Mouse (Mus musculus): ENCODE measurements around the gene Ppm1e. TPM values are rescaled to one million over a fixed set of nuclear protein-coding genes. Genes with fewer than 3 reads are reported as not detected.
"Not testable (repeated sequence)": the region's sequence is repeated elsewhere in the genome, so short reads cannot be mapped to it uniquely, and the experiment has no call there.

Gene Ppm1e
- polyA plus RNA-seq, 1 experiment: 0.65 TPM

GRCm38 (mm10) chr11:87309329-87310074 lies 49.3 kb downstream of the Ppm1e start:
- no peak for DNase-seq (ENCODE audit: low read depth)

DNA sequence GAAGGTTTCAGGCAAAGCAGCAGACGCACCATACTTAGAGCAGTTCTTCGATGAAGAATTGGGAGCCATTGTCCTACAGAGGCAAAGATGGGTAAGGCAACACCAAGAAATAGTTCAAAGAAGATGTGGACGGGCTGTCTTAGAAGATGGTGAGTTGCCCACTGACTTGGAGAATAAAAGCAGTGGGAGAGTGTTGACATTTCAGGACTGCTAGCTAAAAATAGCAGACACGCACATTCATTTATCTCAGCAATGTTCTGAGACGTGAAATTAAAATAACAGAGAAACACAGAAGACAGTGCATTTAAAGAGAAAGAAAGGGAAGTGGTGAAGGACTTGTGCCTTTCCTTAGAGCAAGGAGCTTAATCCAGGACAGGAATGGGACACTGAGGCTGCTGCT lies 59.8 kb downstream of the Ppm1e start:
- no peak for DNase-seq (ENCODE audit: low read depth)

- no peak for DNase-seq (ENCODE audit: low read depth)
Observed at GRCm38 (mm10) chr11:87296467-87296866, 62.4 kb downstream of the Ppm1e start.

- DNase-seq (ENCODE audit: low read depth): no peak
Observed at GRCm38 (mm10) chr11:87295636-87296035, 63.2 kb downstream of the Ppm1e start.

DNA sequence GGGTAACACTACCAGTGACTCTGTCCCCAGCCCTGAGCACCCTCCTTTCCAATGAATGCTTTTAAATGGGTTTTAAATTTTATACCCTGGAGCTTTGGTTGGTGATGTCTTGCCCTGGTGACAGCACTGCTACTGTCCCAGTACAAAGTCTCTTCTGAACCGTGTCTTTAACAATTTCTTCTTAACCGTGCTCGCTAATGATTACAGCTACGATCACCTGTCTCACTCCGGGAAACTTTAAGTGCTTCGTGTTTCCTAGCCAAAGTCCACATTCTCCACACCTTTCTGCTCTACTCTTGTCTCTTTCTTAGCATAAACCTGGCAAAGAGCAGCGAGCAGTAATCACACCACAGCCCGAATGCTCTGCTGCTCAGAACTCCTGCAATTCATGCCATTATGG lies 69.5 kb downstream of the Ppm1e start:
- no peak for DNase-seq (ENCODE audit: low read depth)

DNA sequence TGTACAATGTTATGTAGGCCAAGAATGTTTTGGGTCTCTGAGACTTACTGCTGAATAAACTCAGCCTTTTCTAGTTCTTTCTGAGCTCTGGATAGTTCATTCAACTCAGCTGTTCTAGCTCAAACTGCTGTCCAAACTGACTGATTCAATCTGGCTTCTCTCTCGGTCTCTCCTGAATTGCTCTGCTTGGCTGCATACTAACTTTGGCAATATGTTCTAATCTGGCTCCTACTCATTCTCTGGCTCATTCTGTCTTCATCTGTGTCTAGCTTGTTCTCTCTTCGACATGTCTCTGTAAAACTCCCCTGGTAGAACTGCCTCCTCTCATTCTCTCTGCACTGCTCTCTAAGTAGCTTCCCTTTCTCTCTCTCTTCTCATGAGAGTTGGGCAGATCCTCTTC lies 72.6 kb downstream of the Ppm1e start:
- DNase-seq (ENCODE audit: low read depth): no peak

DNA sequence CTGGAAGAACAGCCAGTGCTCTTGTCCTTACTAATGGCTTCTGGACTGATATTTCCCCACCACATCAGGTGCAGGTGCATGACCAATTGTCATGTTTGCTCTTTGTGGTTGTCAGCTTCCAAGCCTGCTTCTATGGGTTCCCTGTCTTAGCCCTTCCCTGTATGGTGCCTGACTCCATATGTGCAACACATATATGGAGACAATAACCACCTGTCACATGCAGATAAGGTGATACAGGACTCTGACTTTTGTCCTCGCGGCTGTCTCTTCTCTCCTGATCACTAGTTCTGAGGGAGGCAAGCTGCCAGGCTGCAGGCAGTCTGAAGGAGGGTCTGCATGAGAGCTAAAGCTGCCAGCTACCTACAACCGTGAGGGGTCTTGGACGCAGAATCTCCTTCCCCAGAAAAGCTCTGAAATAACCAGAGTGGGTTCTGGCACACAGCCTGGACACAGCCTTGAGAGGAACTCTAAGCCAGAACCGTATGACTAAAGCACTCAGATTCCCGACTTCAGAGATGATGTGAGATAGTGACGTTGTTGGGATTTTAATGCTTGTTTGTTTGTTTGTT lies 76.8 kb downstream of the Ppm1e start:
- DNase-seq (ENCODE audit: low read depth): no peak

- DNase-seq (ENCODE audit: low read depth): no peak
Observed at GRCm38 (mm10) chr11:87279461-87279860, 79.4 kb downstream of the Ppm1e start.

DNA sequence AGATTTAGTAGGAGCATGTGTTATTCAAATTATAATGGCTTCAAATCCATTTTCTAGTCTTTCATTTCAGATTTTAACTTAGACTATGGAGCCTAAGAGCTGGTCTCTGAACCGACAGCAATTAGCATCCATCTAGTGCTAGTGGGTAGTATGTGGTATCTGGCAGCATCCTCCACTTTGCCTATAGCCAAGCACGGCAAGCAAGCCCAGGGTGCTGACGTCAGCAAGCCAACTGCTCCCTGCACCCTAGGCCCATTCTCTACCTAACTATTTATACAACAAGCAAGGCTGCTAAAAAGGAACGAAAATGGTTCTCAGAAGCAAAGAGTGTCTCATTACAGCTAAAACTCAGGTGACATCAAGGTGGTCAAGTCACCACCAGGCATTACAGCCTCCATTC lies 80.0 kb downstream of the Ppm1e start:
- DNase-seq (ENCODE audit: low read depth): no peak

DNA sequence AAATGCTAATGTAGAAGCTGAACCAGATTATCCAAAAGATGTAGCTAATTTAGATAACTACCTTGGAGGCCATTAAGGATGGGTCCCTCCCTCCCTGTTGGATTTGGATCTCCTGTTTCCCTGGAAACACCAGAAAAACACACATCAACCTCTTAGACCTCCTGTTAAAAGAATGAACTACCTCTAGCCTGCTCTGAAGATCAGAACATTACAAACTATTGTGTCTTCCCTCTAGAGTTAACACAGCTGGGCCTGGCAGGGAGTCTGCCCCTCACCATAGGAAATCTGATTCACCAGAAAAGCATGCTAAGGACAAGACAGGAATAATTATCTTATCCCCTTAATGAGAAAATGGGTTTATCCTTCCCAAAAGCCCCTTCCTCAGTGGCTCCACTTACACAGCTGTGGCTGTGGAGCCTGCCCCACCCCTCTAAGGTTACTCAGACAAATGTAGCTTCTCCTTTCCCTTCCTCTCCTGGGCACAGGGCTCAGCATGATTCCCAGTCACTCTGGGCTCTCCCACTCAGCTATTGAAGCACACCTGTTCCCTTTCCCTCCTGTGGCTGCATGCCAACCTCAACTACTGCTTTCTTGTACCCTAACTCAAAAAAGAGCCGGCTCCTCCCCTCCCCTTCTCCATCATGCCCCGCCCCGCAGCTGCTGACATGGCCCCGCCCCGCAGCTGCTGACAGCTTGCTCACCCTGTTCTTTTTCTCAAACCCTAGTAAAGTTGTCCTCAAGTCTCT lies 82.4 kb downstream of the Ppm1e start:
- DNase-seq (ENCODE audit: low read depth): no peak

GRCm38 (mm10) chr11:87275420-87276048 lies 83.3 kb downstream of the Ppm1e start:
- DNase-seq (ENCODE audit: low read depth): no peak

- no peak for DNase-seq (ENCODE audit: low read depth)
Observed at GRCm38 (mm10) chr11:87272725-87273124, 86.1 kb downstream of the Ppm1e start.

- no peak for DNase-seq (ENCODE audit: low read depth)
Observed at GRCm38 (mm10) chr11:87271479-87271878, 87.3 kb downstream of the Ppm1e start.

DNA sequence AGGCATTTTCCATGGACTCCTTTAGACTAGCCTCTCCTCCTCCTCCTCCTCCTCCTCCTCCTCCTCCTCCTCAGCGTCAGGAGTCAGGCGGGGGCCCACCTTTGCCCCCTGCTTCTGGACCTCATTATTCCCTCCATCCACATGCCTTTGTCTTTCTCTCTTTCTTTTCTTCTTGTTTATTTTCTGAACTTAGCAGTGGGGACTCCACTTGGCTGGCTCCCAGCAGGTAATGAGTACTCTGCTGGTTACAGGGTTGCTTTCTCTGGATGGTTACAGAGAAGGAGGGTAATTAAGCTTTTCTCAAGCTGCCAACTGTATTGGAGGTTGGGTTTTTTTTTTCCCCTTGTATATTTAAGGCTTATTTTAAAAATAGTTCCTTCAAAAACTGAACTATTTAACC lies 87.9 kb downstream of the Ppm1e start:
- DNase-seq (ENCODE audit: low read depth): no peak

DNA sequence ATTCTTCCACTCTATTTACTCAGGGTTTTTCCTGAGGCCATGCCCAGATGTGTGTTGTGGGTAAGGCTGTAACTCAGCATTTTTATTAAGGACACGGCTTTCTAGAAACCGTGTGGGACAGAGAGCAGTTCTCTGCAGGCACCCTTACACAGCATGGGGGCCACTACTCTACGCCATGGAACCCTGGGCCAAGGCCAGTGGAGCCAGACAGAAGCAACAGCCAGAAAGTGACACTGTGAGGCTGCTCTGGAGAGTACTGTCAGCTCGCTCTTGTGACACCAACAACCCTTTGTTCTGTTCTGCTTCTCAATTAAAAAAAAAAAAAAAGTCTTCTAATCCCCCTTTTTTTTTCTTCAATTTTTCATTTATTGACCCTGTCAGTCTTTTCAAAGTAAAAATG lies 88.4 kb downstream of the Ppm1e start:
- DNase-seq (ENCODE audit: low read depth): no peak

- no peak for DNase-seq (ENCODE audit: low read depth)
Observed at GRCm38 (mm10) chr11:87268803-87269202, 90.0 kb downstream of the Ppm1e start.

GRCm38 (mm10) chr11:87266246-87266645 lies 92.6 kb downstream of the Ppm1e start:
- no peak for DNase-seq (ENCODE audit: low read depth)

GRCm38 (mm10) chr11:87263946-87264345 lies 94.9 kb downstream of the Ppm1e start:
- DNase-seq (ENCODE audit: low read depth): no peak

- not testable (repeated sequence) for DNase-seq (ENCODE audit: low read depth)
Observed at GRCm38 (mm10) chr11:87261705-87262104, 97.1 kb downstream of the Ppm1e start.

DNA sequence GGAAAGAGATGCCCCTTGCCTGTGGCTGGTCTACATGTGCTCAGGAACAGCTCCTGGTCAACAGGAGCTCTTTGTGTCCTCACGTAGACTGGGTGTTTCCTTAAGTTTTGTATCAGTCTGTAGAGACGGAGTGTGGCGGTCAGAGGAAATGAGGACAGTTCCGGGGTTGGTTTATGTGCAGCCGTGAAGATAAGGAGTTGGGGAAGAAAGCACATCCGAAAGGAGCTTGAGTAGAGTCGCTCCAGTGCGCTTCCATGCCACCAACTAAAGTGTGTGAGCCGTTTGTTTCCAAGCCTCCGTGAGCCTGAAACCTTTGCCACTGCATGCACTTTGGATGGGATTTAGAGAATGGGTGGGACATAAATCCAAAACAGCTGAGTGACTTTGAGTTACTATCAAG lies 99.0 kb downstream of the Ppm1e start:
- DNase-seq (ENCODE audit: low read depth): no peak

GRCm38 (mm10) chr11:87257282-87257681 lies 101.5 kb downstream of the Ppm1e start:
- DNase-seq (ENCODE audit: low read depth): no peak

GRCm38 (mm10) chr11:87254149-87254548 lies 104.7 kb downstream of the Ppm1e start:
- DNase-seq (ENCODE audit: low read depth): no peak

- no peak for DNase-seq (ENCODE audit: low read depth)
Observed at GRCm38 (mm10) chr11:87253294-87253693, 105.5 kb downstream of the Ppm1e start.

All from gonadal fat pad, adult 2 months (tissue).